Mouse (Mus musculus): Measurements from ENCODE around the gene Aqp9. TPM values are rescaled to one million over a fixed set of nuclear protein-coding genes. Genes with fewer than 3 reads are reported as not detected.

Gene Aqp9
- polyA plus RNA-seq, 1 experiment from 2014 or later: 1.1 TPM

DNA sequence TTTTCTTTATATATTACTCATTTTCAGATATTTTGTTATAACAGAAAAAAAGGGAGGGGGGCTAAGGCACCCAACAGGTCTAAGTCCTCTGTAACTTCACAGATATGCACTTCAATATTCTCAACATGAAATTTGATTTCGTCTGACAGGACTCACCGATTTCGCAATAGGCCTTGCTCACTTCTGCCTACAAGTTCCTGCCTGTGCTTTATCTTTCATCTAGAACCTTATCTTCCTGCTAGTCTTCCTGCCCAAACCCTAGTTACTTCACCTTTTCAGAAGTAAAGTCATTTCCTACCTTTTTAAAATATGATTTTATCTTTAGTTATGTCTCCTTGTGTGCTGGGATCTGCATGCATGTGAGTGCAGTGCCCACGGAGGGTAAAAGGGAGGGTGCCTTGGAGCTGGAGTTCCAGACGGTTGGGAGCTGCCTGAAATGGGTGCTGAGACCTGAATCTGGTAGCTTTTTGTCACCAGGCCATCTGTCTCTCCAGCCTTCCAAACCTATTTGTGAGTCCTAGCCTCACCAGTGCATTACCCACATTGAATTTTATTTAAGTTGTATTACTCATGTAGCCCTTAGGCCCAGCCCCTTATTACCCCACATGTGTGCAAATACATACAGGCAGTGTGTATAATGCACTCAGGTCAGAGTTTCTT, 6.0 kb upstream of the Aqp9 start:
- Histone ChIP-seq H3K4me2 (ENCODE audit: low read depth, low read length) (no peak overlapping the region), H3K36me3 (ENCODE audit: control insufficient read depth, insufficient read depth, low read length) (no peaks in the 10 kb centered on the region), H3K9ac (ENCODE audit: low read depth, low read length) (no peak overlapping the region), H3K27ac (ENCODE audit: low read length) (no peak overlapping the region), H3K4me3 (ENCODE audit: low read length) (no peak overlapping the region), H3K27me3 (replicated peaks; ENCODE audit: control insufficient read depth, insufficient read depth, low read length) (no peaks in the 10 kb centered on the region), H3K4me1 (ENCODE audit: control insufficient read depth, insufficient read depth, low read length) (no peaks in the 10 kb centered on the region), H3K9me3 (ENCODE audit: control insufficient read depth, low read length) (no peaks in the 10 kb centered on the region)
- no peak for ATAC-seq
- WGBS: 72% methylated on average over 5 of the region's 5 CpGs

DNA sequence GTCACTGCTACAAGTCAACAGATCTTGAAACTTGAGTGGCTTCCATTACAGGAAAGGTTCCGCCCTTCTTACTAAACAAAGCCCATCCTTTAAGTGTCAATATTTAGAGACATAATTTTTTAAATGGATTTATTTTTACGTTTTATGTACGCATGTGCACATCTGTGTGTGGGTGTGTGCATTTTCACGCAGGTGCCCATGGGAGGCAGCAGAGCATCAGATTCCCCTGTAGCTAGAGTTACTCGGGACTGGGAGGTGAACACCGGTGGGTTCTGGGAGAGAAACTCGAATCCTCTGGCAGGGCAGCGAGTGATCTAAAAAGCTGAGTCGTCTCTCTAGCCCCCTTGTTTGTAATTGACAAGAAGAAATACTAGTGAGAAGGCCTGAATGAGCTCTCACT, 5.1 kb upstream of the Aqp9 start:
- no peaks in the 10 kb centered on the region for H3K27me3 ChIP-seq (replicated peaks; ENCODE audit: control insufficient read depth, insufficient read depth, low read length)
- H3K4me1 ChIP-seq (ENCODE audit: control insufficient read depth, insufficient read depth, low read length): peaks cover 2% of the 10 kb centered on the region; the same call in 1 of the 2 replicates
- H3K4me2 ChIP-seq (ENCODE audit: low read depth, low read length): no peak overlapping the region
- H3K9ac ChIP-seq (ENCODE audit: low read depth, low read length): no peak overlapping the region
- no peaks in the 10 kb centered on the region for H3K36me3 ChIP-seq (ENCODE audit: control insufficient read depth, insufficient read depth, low read length)
- no peak overlapping the region for H3K27ac ChIP-seq (ENCODE audit: low read length)
- no peak overlapping the region for H3K4me3 ChIP-seq (ENCODE audit: low read length)
- H3K9me3 ChIP-seq (ENCODE audit: control insufficient read depth, low read length): no peaks in the 10 kb centered on the region
- ATAC-seq: no peak
- WGBS: 61% methylated on average over 9 of the region's 9 CpGs

DNA sequence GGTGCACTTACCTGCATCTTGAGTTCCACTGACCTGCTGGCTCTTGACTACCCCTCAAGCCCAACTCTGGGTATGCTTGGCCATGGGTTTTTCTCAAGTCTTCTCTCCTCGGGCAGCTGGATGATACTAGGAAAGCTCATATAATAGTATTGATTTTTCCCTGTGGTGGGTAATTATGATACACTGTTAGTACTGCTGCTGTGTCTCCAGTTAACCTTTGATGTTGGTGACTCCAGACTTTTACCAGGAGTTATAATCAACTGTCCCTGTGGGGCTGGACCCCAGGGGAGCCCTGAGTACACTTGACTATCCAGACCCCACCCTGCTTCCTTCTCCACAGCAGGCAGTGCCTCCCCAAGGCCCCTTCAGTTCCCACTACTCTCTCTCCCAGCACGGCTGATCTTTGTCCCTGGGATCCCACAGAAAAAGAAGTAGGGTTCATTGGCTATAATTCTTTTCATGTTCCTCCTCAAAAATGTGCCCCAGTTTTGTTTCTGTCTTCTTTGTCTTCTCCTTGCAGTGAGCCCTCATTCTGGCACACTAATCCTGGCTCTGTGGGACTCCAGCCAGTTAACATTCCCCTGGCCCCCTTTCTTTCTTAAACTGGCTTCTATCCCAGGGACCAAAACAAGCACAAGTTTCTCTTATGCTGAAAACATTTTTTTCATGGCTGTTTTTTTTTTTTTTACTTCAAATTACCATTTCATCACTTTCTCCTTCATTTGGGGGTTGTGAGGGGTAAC, 838 bp downstream of the Aqp9 start:
- no peaks in the 10 kb centered on the region for H3K36me3 ChIP-seq (ENCODE audit: control insufficient read depth, insufficient read depth, low read length)
- no peak overlapping the region for H3K9ac ChIP-seq (ENCODE audit: low read depth, low read length)
- peak; percentile 67 for ATAC-seq
- H3K4me2 ChIP-seq (ENCODE audit: low read depth, low read length): 0 out of 2 replicates have a peak overlapping the region, but pooled peaks have one; percentile 0
- peaks cover 17% of the 10 kb centered on the region for H3K4me1 ChIP-seq (ENCODE audit: control insufficient read depth, insufficient read depth, low read length)
- WGBS: 36% methylated on average over 2 of the region's 2 CpGs
- H3K27ac ChIP-seq (ENCODE audit: low read length): peak overlapping the region; percentile 68
- H3K27me3 ChIP-seq (replicated peaks; ENCODE audit: control insufficient read depth, insufficient read depth, low read length): no peaks in the 10 kb centered on the region
- no peak overlapping the region for H3K4me3 ChIP-seq (ENCODE audit: low read length)
- H3K9me3 ChIP-seq (ENCODE audit: control insufficient read depth, low read length): no peaks in the 10 kb centered on the region

DNA sequence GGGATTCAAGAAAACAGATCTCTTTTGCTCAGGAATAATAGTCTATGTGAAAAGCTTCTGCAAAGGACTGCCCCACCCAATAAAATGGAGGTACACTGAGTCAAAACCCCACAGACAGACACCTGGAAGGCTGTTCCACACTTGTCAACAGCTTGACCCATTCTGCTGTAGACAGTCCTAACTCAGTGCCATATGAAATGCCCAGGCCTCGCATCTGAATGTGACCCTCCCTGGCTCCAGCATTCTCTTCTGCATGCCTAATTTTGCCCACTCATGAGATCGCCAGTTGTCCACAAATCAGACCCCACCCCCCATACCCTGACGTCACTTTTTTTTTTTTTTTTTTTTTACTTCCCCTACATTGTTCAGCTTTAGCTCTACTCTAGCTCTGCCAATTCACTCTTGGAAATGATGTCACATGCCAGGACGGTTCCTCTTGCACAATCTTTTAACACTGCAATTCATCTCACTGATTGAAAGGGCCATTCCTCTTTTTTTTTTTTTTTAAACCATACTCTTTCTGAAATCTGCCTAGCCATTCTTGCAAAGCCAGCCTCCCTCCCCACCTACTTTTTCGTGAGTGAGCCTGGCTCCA, 1.5 kb downstream of the Aqp9 start:
- ATAC-seq: peak; percentile 72
- Histone ChIP-seq H3K27me3 (replicated peaks; ENCODE audit: control insufficient read depth, insufficient read depth, low read length) (no peaks in the 10 kb centered on the region), H3K4me3 (ENCODE audit: low read length) (no peak overlapping the region), H3K9me3 (ENCODE audit: control insufficient read depth, low read length) (no peaks in the 10 kb centered on the region), H3K27ac (ENCODE audit: low read length) (peak overlapping the region; percentile 68), H3K9ac (ENCODE audit: low read depth, low read length) (no peak overlapping the region), H3K36me3 (ENCODE audit: control insufficient read depth, insufficient read depth, low read length) (no peaks in the 10 kb centered on the region), H3K4me2 (ENCODE audit: low read depth, low read length) (no peak overlapping the region), H3K4me1 (ENCODE audit: control insufficient read depth, insufficient read depth, low read length) (peaks cover 18% of the 10 kb centered on the region)
- WGBS: 56% methylated on average over 5 of the region's 5 CpGs

DNA sequence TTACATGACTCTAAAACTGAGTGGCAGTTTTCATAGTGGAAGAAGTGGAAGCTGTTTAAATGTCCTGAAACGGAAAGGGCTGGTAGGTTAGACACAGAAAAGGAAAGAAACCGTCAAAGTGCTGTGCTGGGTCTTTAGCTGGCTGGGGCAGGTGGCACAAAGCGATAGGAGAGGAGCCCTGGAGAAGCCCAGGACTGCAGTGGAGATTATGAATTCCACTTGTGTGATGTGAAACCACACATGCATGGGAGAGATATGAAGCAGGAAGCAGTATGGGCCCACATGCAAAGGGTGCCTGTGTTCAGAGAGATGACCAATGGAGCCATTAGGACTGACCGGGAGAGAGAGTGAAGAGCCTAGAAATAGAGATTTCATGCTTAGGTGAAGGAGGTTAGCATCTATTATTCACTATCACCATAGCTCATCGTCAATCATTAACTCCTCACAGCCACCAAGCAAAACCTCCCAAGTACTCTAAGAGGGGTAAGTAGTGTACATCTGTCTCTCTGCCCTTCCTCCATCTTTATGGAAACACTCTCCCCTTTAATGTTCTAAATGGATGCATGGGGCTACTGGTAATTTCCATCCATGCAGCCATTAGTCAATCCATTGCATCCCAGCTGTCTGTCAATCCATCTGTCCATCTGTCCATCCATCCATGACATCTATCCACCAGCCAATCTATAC, 2.3 kb downstream of the Aqp9 start:
- Histone ChIP-seq H3K4me3 (ENCODE audit: low read length) (no peak overlapping the region), H3K27me3 (replicated peaks; ENCODE audit: control insufficient read depth, insufficient read depth, low read length) (no peaks in the 10 kb centered on the region), H3K4me1 (ENCODE audit: control insufficient read depth, insufficient read depth, low read length) (peaks cover 18% of the 10 kb centered on the region), H3K36me3 (ENCODE audit: control insufficient read depth, insufficient read depth, low read length) (no peaks in the 10 kb centered on the region), H3K9ac (ENCODE audit: low read depth, low read length) (no peak overlapping the region), H3K9me3 (ENCODE audit: control insufficient read depth, low read length) (no peaks in the 10 kb centered on the region), H3K27ac (ENCODE audit: low read length) (no peak overlapping the region), H3K4me2 (ENCODE audit: low read depth, low read length) (no peak overlapping the region)
- 90% methylated on average over 5 of the region's 5 CpGs for WGBS
- peak; percentile 48 for ATAC-seq

DNA sequence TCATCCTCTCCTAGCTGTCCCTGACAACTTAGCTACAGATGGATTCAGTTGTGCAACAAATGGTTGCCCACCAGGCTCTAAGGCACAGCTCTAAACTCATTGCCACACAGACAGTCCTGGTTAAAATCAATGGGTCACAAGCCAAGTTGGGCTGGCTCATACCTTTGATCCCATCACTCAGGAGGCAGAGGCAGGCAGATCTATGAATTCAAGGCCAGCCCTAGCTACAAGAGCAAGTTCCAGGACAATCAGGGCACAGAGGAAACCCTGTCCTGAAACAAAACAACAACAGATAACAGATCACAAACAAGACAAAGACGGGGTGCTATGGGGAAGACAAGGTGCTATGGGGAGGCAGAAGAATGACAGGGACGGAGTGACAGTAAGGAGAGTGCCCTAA, 3.0 kb downstream of the Aqp9 start:
- WGBS: 82% methylated on average over 2 of the region's 2 CpGs

DNA sequence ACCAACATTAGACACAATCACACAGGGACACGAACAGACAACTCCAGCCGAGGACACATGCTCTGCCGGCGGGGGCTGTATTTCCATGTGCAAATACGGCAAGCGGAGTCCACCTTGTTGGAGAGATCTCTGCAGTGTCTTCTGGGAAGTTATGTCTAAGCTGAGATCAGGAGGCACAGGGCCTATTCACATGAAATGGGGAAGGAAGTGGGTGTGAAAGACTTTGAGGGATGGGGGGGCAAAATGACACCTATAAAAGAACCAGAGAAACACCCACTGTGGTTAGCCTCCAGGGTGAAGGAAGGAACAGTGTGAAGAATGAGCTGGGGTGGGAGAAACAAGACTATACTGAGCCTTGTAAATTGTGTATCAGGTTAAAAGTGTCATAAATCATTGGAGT, 3.4 kb downstream of the Aqp9 start:
- WGBS: 75% methylated on average over 6 of the region's 6 CpGs
- no peak for ATAC-seq
- H3K4me1 ChIP-seq (ENCODE audit: control insufficient read depth, insufficient read depth, low read length): peaks cover 18% of the 10 kb centered on the region
- H3K27me3 ChIP-seq (replicated peaks; ENCODE audit: control insufficient read depth, insufficient read depth, low read length): no peaks in the 10 kb centered on the region
- 0 out of 2 replicates have a peak overlapping the region, but pooled peaks have one; percentile 10 for H3K4me2 ChIP-seq (ENCODE audit: low read depth, low read length)
- 0 out of 2 replicates have a peak overlapping the region, but pooled peaks have one; percentile 15 for H3K27ac ChIP-seq (ENCODE audit: low read length)
- H3K4me3 ChIP-seq (ENCODE audit: low read length): no peak overlapping the region
- no peaks in the 10 kb centered on the region for H3K36me3 ChIP-seq (ENCODE audit: control insufficient read depth, insufficient read depth, low read length)
- H3K9ac ChIP-seq (ENCODE audit: low read depth, low read length): no peak overlapping the region
- no peaks in the 10 kb centered on the region for H3K9me3 ChIP-seq (ENCODE audit: control insufficient read depth, low read length)

More for the DNA sequence above, 3.0 kb downstream of the Aqp9 start:
- H3K4me2 ChIP-seq (ENCODE audit: low read depth, low read length): no peak overlapping the region
- H3K36me3 ChIP-seq (ENCODE audit: control insufficient read depth, insufficient read depth, low read length): no peaks in the 10 kb centered on the region
- H3K4me3 ChIP-seq (ENCODE audit: low read length): no peak overlapping the region
- peaks cover 18% of the 10 kb centered on the region for H3K4me1 ChIP-seq (ENCODE audit: control insufficient read depth, insufficient read depth, low read length)
- no peak for ATAC-seq
- H3K27me3 ChIP-seq (replicated peaks; ENCODE audit: control insufficient read depth, insufficient read depth, low read length): no peaks in the 10 kb centered on the region
- H3K27ac ChIP-seq (ENCODE audit: low read length): no peak overlapping the region
- H3K9me3 ChIP-seq (ENCODE audit: control insufficient read depth, low read length): no peaks in the 10 kb centered on the region
- H3K9ac ChIP-seq (ENCODE audit: low read depth, low read length): no peak overlapping the region

DNA sequence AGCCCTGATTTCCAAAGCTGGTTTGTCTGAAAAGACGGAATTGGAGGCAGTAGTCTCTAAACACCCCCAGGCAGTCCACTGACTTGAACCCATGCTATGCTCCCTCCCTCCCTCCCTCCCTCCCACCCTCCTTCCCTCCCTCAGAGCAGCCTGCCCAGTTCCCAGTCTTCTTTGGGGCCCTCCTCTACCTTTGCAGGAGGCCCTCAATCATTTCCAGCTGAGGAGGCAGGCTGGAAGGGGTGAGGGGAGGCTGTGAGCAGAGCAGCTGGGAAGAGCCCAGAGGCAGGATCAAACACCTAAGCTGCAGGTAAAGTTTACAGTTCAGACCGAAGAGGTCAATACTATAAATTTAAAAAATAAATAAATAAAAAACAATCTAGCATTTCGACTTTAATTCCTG, 4.1 kb downstream of the Aqp9 start:
- Histone ChIP-seq H3K4me3 (ENCODE audit: low read length) (no peak overlapping the region), H3K27me3 (replicated peaks; ENCODE audit: control insufficient read depth, insufficient read depth, low read length) (no peaks in the 10 kb centered on the region), H3K4me2 (ENCODE audit: low read depth, low read length) (no peak overlapping the region), H3K9me3 (ENCODE audit: control insufficient read depth, low read length) (no peaks in the 10 kb centered on the region), H3K9ac (ENCODE audit: low read depth, low read length) (no peak overlapping the region), H3K36me3 (ENCODE audit: control insufficient read depth, insufficient read depth, low read length) (no peaks in the 10 kb centered on the region), H3K27ac (ENCODE audit: low read length) (no peak overlapping the region), H3K4me1 (ENCODE audit: control insufficient read depth, insufficient read depth, low read length) (peaks cover 18% of the 10 kb centered on the region)
- 0 out of 2 replicates have a peak, but pooled peaks have one; percentile 13 for ATAC-seq
- WGBS: 76% methylated on average over 3 of the region's 3 CpGs

All from intestine, embryonic 16.5 days (tissue).